Mouse (Mus musculus) liver, postnatal 0 days (tissue): ENCODE measurements around the gene Rapgef4.

Experiments
- CTCF ChIP-seq: sonication (generic); IDR thresholded peaks from 2 replicates; pipeline ENCODE4 v1.5.1; 2016; ENCODE audit warnings: antibody characterized with exemption, low read depth
- EP300 ChIP-seq: IDR thresholded peaks from 2 replicates; pipeline ENCODE4 v1.6.1; 2016; ENCODE audit warnings: antibody characterized with exemption, low read depth, mild to moderate bottlenecking

GRCm38 (mm10) chr2:72252510-72253505 lies 271.8 kb downstream of the Rapgef4 start:
- no peak for TF ChIP-seq EP300
- no peak for TF ChIP-seq CTCF
